Mouse (Mus musculus) hematopoietic stem cell, adult 5-6 weeks (primary cell): ENCODE results near the gene Hadh. TPM values are rescaled to one million over a fixed set of nuclear protein-coding genes. Genes with fewer than 3 reads are reported as not detected.

Experiments used
- ATAC-seq, 2 experiments: fragments of 125-278 bp in 1 of 2; replicated peaks in 1 of 2; 2 replicates each; pipeline ENCODE4 v1.8.0; 2016 to 2017; ENCODE audit warnings: inconsistent platforms in 2 of 2, mild to moderate bottlenecking in 2 of 2, moderate number of reproducible peaks in 2 of 2, low read depth in 1 of 2, moderate TSS enrichment in 1 of 2; ENCODE audit not compliant: low FRiP score in 2 of 2, poor library complexity in 2 of 2, severe bottlenecking in 2 of 2, insufficient read depth in 1 of 2, low TSS enrichment in 1 of 2
- total RNA-seq: library from RNA; stranded (forward); fragments of 172-1452, 232-1000 nt; gene quantifications from 2 replicates; pipeline ENCODE4 v1.2.3, GENCODE M21; 2017

The Hadh gene
- total RNA-seq, 1 experiment from 2014 or later, result 89.3 TPM

GRCm38 (mm10) chr3:131292349-131292748, 20.4 kb upstream of the Hadh start:
- ATAC-seq, result no peak

- no peak for ATAC-seq
Measured at GRCm38 (mm10) chr3:131291890-131292289, 20.0 kb upstream of the Hadh start.

GRCm38 (mm10) chr3:131274151-131274550, 2.2 kb upstream of the Hadh start:
- no peak for ATAC-seq

GRCm38 (mm10) chr3:131272374-131273100, 636 bp upstream of the Hadh start:
- no peak for ATAC-seq

GRCm38 (mm10) chr3:131271157-131271556, 744 bp downstream of the Hadh start:
- peak; percentile 14 to 39; a peak in 3 of 4 replicates for ATAC-seq

GRCm38 (mm10) chr3:131270381-131270780, 1.5 kb downstream of the Hadh start:
- ATAC-seq, result no peak

- ATAC-seq, result no peak
Measured at GRCm38 (mm10) chr3:131266366-131267050, 5.4 kb downstream of the Hadh start.

- no peak for ATAC-seq
Measured at GRCm38 (mm10) chr3:131265516-131265915, 6.4 kb downstream of the Hadh start.

- ATAC-seq, result no peak
Measured at GRCm38 (mm10) chr3:131263766-131264486, 8.0 kb downstream of the Hadh start.

- ATAC-seq, result no peak
Measured at GRCm38 (mm10) chr3:131260418-131260817, 11.5 kb downstream of the Hadh start.

- no peak for ATAC-seq
Measured at GRCm38 (mm10) chr3:131259392-131259965, 12.4 kb downstream of the Hadh start.

GRCm38 (mm10) chr3:131258921-131259320, 13.0 kb downstream of the Hadh start:
- ATAC-seq, result no peak

- ATAC-seq, result no peak
Measured at GRCm38 (mm10) chr3:131255399-131255981, 16.4 kb downstream of the Hadh start.

- no peak for ATAC-seq
Measured at GRCm38 (mm10) chr3:131254991-131255390, 16.9 kb downstream of the Hadh start.

GRCm38 (mm10) chr3:131251601-131252000, 20.3 kb downstream of the Hadh start:
- ATAC-seq, result no peak

GRCm38 (mm10) chr3:131250978-131251377, 20.9 kb downstream of the Hadh start:
- no peak for ATAC-seq

GRCm38 (mm10) chr3:131250283-131250682, 21.6 kb downstream of the Hadh start:
- ATAC-seq, result no peak

- no peak for ATAC-seq
Measured at GRCm38 (mm10) chr3:131248444-131248843, 23.5 kb downstream of the Hadh start.
